Mouse (Mus musculus): ENCODE results near the gene A430005L14Rik. TPM values are rescaled to one million over a fixed set of nuclear protein-coding genes. Genes with fewer than 3 reads are reported as not detected.

Gene A430005L14Rik
- total and polyA plus RNA-seq, 2 experiments, result 46.9 to 53.2 TPM

DNA sequence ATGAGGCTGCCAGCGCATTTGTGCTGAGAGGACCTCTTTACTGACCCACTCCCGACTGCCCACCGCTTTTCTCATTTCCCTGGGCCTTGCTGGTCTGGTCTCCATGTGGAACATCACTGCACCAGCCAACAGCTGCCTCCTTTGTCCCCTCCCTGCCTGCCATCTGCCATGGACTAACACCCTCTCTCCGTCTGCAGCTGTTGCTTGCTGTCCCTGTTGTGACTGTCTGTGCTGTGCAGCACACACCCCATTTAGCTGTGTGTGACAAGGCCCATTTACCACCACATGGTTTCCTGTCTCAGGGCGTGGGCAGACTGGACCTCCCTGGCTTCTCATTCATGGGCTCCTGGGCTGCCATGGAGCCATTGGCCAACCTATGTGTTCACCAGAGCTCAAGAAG lies 48.5 kb downstream of the A430005L14Rik start:
- TF ChIP-seq CTCF (IDR thresholded peaks at IDR 0.05; ENCODE audit: low read depth, low read length), result no peak
- TF ChIP-seq POLR2A (IDR thresholded peaks at IDR 0.05; ENCODE audit: extremely low read depth, insufficient read depth, low read length), result no peak
- Histone ChIP-seq H3K9ac (ENCODE audit: low read depth, low read length) (no peak overlapping the region), H3K27ac (replicated peaks; ENCODE audit: insufficient read depth, low read depth, low read length) (no peak overlapping the region), H3K4me3 (ENCODE audit: insufficient read depth, low read depth, low read length) (no peak overlapping the region), H3K79me2 (ENCODE audit: control insufficient read depth, insufficient read depth, low read length) (no peaks in the 10 kb centered on the region), H3K27me3 (ENCODE audit: control insufficient read depth, insufficient read depth, low read length) (no peaks in the 10 kb centered on the region), H3K36me3 (ENCODE audit: control insufficient read depth, insufficient read depth, low read length) (no peaks in the 10 kb centered on the region; the same call in 1 of the 2 replicates), H3K4me1 (ENCODE audit: control insufficient read depth, insufficient read depth, low read length) (no peaks in the 10 kb centered on the region)
- no peak for DNase-seq (ENCODE audit: extremely low read depth, low read depth, low spot score)
- WGBS, result 93% methylated on average over 5 of the region's 5 CpGs

DNA sequence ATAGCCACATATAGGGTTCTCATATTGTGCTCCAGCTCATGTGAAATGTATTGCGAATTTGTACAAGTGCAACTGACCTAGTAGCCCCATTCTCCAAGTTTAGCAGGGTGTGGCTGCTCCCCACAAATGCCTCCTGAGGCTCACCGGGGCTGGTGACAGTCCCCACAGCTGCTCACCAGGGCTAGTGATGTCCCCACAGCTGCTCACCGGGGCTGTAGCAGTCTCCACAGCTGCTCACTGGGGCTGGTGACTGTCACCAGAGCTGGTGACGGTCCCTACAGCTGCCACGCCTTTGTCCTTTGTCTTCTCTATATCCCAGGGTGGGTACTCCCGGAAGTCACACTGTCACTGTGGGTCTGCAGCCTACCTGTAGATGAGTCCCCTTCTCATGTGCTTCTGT lies 49.2 kb downstream of the A430005L14Rik start:
- DNase-seq (ENCODE audit: extremely low read depth, low read depth, low spot score), result no peak
- no peaks in the 10 kb centered on the region for H3K4me1 ChIP-seq (ENCODE audit: control insufficient read depth, insufficient read depth, low read length)
- H3K79me2 ChIP-seq (ENCODE audit: control insufficient read depth, insufficient read depth, low read length), result no peaks in the 10 kb centered on the region
- 98% methylated on average over 6 of the region's 6 CpGs for WGBS
- no peaks in the 10 kb centered on the region for H3K27me3 ChIP-seq (ENCODE audit: control insufficient read depth, insufficient read depth, low read length)
- no peaks in the 10 kb centered on the region; the same call in 1 of the 2 replicates for H3K36me3 ChIP-seq (ENCODE audit: control insufficient read depth, insufficient read depth, low read length)
- H3K9ac ChIP-seq (ENCODE audit: low read depth, low read length), result no peak overlapping the region
- H3K4me3 ChIP-seq (ENCODE audit: insufficient read depth, low read depth, low read length), result no peak overlapping the region
- TF ChIP-seq CTCF (IDR thresholded peaks at IDR 0.05; ENCODE audit: low read depth, low read length), result no peak
- no peak overlapping the region for H3K27ac ChIP-seq (replicated peaks; ENCODE audit: insufficient read depth, low read depth, low read length)

DNA sequence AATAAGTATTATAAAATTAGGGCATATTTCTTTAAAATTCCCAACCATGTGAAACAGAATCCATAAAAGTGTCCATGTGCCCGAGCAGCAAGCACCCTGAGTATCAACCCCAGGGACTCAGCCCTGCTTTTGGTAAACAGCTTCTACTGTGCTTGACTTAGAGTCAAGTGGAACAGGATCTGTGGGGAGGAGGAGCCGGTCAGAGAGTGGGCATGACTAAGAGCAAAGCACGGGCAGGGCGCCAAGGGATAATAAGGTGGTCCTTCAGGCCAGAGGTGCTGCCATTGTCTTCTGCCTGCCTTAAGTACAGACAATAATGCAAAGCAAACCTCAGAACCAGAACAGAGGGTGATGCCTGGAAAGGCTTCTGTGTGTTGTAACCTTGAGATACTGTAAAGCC lies 50.7 kb downstream of the A430005L14Rik start:
- Histone ChIP-seq H3K4me1 (ENCODE audit: control insufficient read depth, insufficient read depth, low read length) (peaks cover 5% of the 10 kb centered on the region), H3K4me3 (ENCODE audit: insufficient read depth, low read depth, low read length) (no peak overlapping the region), H3K27ac (replicated peaks; ENCODE audit: insufficient read depth, low read depth, low read length) (no peak overlapping the region), H3K79me2 (ENCODE audit: control insufficient read depth, insufficient read depth, low read length) (peaks cover 11% of the 10 kb centered on the region), H3K36me3 (ENCODE audit: control insufficient read depth, insufficient read depth, low read length) (no peaks in the 10 kb centered on the region; the same call in 1 of the 2 replicates), H3K27me3 (ENCODE audit: control insufficient read depth, insufficient read depth, low read length) (no peaks in the 10 kb centered on the region), H3K9ac (ENCODE audit: low read depth, low read length) (no peak overlapping the region)
- TF ChIP-seq CTCF (IDR thresholded peaks at IDR 0.05; ENCODE audit: low read depth, low read length) (no peak), POLR2A (IDR thresholded peaks at IDR 0.05; ENCODE audit: extremely low read depth, insufficient read depth, low read length) (no peak)
- WGBS, result 79% methylated on average over 4 of the region's 4 CpGs
- DNase-seq (ENCODE audit: extremely low read depth, low read depth, low spot score), result no peak

DNA sequence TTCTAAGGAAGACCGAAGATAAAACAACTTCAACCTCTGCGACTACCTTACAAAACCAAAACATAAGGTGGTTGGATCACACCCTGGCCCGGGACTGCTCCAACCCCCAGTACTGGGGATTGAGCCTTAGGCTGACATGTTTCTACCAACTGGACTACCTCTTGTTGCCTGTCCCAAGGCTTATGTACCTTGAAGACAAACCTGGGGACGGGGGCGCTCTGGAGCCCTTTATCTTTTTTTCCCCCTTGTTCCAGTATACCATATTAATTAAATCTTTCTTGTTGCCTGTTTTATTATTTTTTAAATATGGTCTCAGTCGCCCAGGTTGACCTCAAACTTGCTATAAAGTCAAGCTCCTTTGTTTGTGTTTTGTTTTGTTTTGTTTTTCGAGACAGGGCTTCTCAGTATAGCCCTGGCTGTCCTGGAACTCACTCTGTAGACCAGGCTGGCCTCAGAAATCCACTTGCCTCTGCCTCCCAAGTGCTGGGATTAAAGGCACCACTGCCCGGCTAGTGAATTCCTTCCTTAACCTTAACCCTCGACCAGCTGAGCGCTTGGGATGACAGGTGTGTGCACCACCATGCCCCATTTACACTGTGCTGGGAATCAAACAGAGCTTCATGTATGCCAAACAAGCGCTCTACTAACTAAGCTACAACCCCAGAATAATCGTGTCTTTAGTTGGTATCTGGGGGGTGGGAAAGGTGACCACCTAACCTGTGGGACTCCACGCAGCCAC lies 54.0 kb downstream of the A430005L14Rik start:
- H3K36me3 ChIP-seq (ENCODE audit: control insufficient read depth, insufficient read depth, low read length), result no peaks in the 10 kb centered on the region
- H3K4me3 ChIP-seq (ENCODE audit: insufficient read depth, low read depth, low read length), result peak overlapping the region; percentile 82
- peaks cover 32% of the 10 kb centered on the region for H3K79me2 ChIP-seq (ENCODE audit: control insufficient read depth, insufficient read depth, low read length)
- H3K27ac ChIP-seq (replicated peaks; ENCODE audit: insufficient read depth, low read depth, low read length), result no peak overlapping the region; the same call in 1 of the 2 replicates
- H3K4me1 ChIP-seq (ENCODE audit: control insufficient read depth, insufficient read depth, low read length), result peaks cover 15% of the 10 kb centered on the region
- WGBS, result 30% methylated on average over 13 of the region's 13 CpGs
- DNase-seq (ENCODE audit: extremely low read depth, low read depth, low spot score), result no peak
- peak overlapping the region; percentile 56 for H3K9ac ChIP-seq (ENCODE audit: low read depth, low read length)
- no peaks in the 10 kb centered on the region for H3K27me3 ChIP-seq (ENCODE audit: control insufficient read depth, insufficient read depth, low read length)
- TF ChIP-seq CTCF (IDR thresholded peaks at IDR 0.05; ENCODE audit: low read depth, low read length), result no peak
- no peak for TF ChIP-seq POLR2A (IDR thresholded peaks at IDR 0.05; ENCODE audit: extremely low read depth, insufficient read depth, low read length)

Other genes starting within 250 kb of the A430005L14Rik start
- gene Dffb, start 17.9 kb downstream of the A430005L14Rik start, total RNA-seq (2014; rRNA removed), result 1.8 and 3.0 TPM in 2 replicates
- gene Dffb, start 17.9 kb downstream of the A430005L14Rik start, polyA plus RNA-seq (2012; rRNA removed), result 5.9 and 6.3 TPM in 2 replicates
- 3.0 and 5.8 TPM in 2 replicates for gene Cep104, start 18.0 kb downstream of the A430005L14Rik start, total RNA-seq (2014; rRNA removed)
- 2.8 and 3.9 TPM in 2 replicates for gene Cep104, start 18.0 kb downstream of the A430005L14Rik start, polyA plus RNA-seq (2012; rRNA removed)
- 6.5 and 8.3 TPM in 2 replicates for gene Lrrc47, start 54.5 kb downstream of the A430005L14Rik start, total RNA-seq (2014; rRNA removed)
- 24.0 and 27.2 TPM in 2 replicates for gene Lrrc47, start 54.5 kb downstream of the A430005L14Rik start, polyA plus RNA-seq (2012; rRNA removed)
- gene Smim1, start 69.0 kb downstream of the A430005L14Rik start, total RNA-seq (2014; rRNA removed), result 6.7 and 8.1 TPM in 2 replicates
- gene Smim1, start 69.0 kb downstream of the A430005L14Rik start, polyA plus RNA-seq (2012; rRNA removed), result 12.6 and 16.9 TPM in 2 replicates
- gene Ccdc27, start 85.4 kb downstream of the A430005L14Rik start, total RNA-seq (2014; rRNA removed), result not detected in 2 replicates
- gene Ccdc27, start 85.4 kb downstream of the A430005L14Rik start, polyA plus RNA-seq (2012; rRNA removed), result not detected in 2 replicates
- under 0.01 TPM in 1 of 2 replicates, not detected in the other for gene Trp73, start 183.0 kb downstream of the A430005L14Rik start, total RNA-seq (2014; rRNA removed)
- not detected in 2 replicates for gene Trp73, start 183.0 kb downstream of the A430005L14Rik start, polyA plus RNA-seq (2012; rRNA removed)
- 9.3 and 10.3 TPM in 2 replicates for gene Wrap73, start 185.1 kb downstream of the A430005L14Rik start, total RNA-seq (2014; rRNA removed)
- 22.4 and 25.3 TPM in 2 replicates for gene Wrap73, start 185.1 kb downstream of the A430005L14Rik start, polyA plus RNA-seq (2012; rRNA removed)
- gene Tprgl, start 203.4 kb downstream of the A430005L14Rik start, total RNA-seq (2014; rRNA removed), result 50.9 and 56.2 TPM in 2 replicates
- 78.7 and 79.8 TPM in 2 replicates for gene Tprgl, start 203.4 kb downstream of the A430005L14Rik start, polyA plus RNA-seq (2012; rRNA removed)
- 0.28 and 1.1 TPM in 2 replicates for gene Megf6, start 213.5 kb downstream of the A430005L14Rik start, total RNA-seq (2014; rRNA removed)
- 0.86 and 1.4 TPM in 2 replicates for gene Megf6, start 213.5 kb downstream of the A430005L14Rik start, polyA plus RNA-seq (2012; rRNA removed)